Mouse (Mus musculus) intestine, embryonic 16.5 days (tissue): ENCODE measurements around the gene Nfasc. TPM values are rescaled to one million over a fixed set of nuclear protein-coding genes. Genes with fewer than 3 reads are reported as not detected.
A peak's percentile ranks its signal among the peaks of the same experiment; 100 is the strongest.

Experiments used
- ATAC-seq: fragments of 200-750 bp; cut with Nextera tagmentation; 2 replicates; pipeline ENCODE4 v1.8.0; 2017; ENCODE audit warnings: moderate TSS enrichment, moderate library complexity
- H3K27ac ChIP-seq: fragments of 300-500 bp; sonication (generic); 2 replicates; pipeline ENCODE4 v1.5.1; 2014; ENCODE audit warnings: mild to moderate bottlenecking, low read length
- H3K27me3 ChIP-seq: fragments of 300-500 bp; sonication (generic); replicated peaks from 2 replicates; pipeline ENCODE4 v1.6.1; 2014; ENCODE audit warnings: low read length, control low read depth, mixed read lengths; ENCODE audit not compliant: control insufficient read depth, insufficient read depth
- H3K36me3 ChIP-seq: fragments of 300-500 bp; sonication (generic); 2 replicates; pipeline ENCODE4 v1.6.1; 2014; ENCODE audit warnings: low read length, control low read depth; ENCODE audit not compliant: control insufficient read depth, insufficient read depth
- H3K4me1 ChIP-seq: fragments of 300-500 bp; sonication (generic); 2 replicates; pipeline ENCODE4 v1.6.1; 2014; ENCODE audit warnings: low read length, control low read depth, mixed read lengths; ENCODE audit not compliant: control insufficient read depth, insufficient read depth
- H3K4me2 ChIP-seq: fragments of 300-500 bp; sonication (generic); 2 replicates; pipeline ENCODE4 v1.6.1; 2014; ENCODE audit warnings: low read depth, low read length, control low read depth
- H3K4me3 ChIP-seq: fragments of 300-500 bp; sonication (generic); 2 replicates; pipeline ENCODE4 v1.5.1; 2014; ENCODE audit warnings: mild to moderate bottlenecking, low read length
- H3K9ac ChIP-seq: fragments of 300-500 bp; sonication (generic); 2 replicates; pipeline ENCODE4 v1.6.1; 2014; ENCODE audit warnings: low read depth, low read length
- H3K9me3 ChIP-seq: fragments of 300-500 bp; sonication (generic); 2 replicates; pipeline ENCODE4 v1.6.1; 2016; ENCODE audit warnings: low read length, control low read depth; ENCODE audit not compliant: control insufficient read depth
- WGBS: fragments of 180-500 bp; shearing (Covaris S2); extraction: QIAGEN DNeasy Blood & Tissue Kit; methylation state at CpG from one replicate; pipeline ENCODE4 v1.1.7; 2014; 5-methylcytosine and 5-hydroxymethylcytosine counted together
- polyA plus RNA-seq: library from polyadenylated mRNA; unstranded; fragments of >200 nt; fragmentation: Nextera tagmentation; extraction: Ambion mirVana; gene quantifications from 2 replicates; pipeline ENCODE4 v1.2.1, GENCODE M21; 2015

Gene Nfasc
- polyA plus RNA-seq, 1 experiment from 2014 or later, result 2.0 TPM

DNA sequence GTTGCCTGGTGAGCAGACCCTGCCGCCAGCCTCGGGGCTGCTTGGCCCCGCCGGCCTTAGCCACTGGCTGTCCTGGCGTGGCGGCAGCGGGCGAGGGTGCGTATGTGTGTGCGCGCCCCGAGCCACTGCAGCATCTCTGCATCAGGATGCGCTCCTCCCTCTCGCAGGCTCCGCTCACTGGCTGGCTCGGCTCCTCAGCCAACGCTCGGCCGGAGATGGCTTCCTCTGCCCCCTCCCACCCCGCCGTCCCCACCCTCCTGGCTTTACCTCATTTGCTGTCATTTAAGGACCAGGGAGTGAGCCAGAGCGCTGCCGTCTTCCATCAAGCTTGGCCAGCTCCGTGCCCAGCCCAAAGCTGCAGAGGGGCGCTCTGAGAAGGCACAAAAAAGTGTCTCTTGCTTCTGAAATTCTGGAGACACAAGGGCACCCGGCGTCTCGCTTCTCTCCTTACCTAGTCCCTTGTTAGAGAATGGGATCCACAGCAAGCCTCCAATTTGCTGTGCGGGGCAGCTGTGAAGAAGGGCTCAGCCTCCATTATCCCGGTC lies 198.8 kb downstream of the Nfasc start, which contains the start of gene Cntn2:
Gene Cntn2, minus strand, starts transcription at position 495 of the 545 bp plus-strand sequence.
- H3K9me3 ChIP-seq, result no peaks in the 10 kb centered on the region
- H3K4me3 ChIP-seq, result peak within 1 kb of the TSS; percentile 12; the same call in 1 of the 2 replicates
- no peak within 1 kb of the TSS for H3K27ac ChIP-seq
- peaks cover 14% of the 10 kb centered on the region for H3K4me1 ChIP-seq
- WGBS, result 3% methylated on average over 30 of the region's 30 CpGs
- peak within 1 kb of the TSS; percentile 38 for H3K4me2 ChIP-seq
- ATAC-seq, result no peak
- H3K36me3 ChIP-seq, result no peaks in the 10 kb centered on the region
- H3K27me3 ChIP-seq, result peaks cover 17% of the 10 kb centered on the region
- H3K9ac ChIP-seq, result no peak within 1 kb of the TSS

DNA sequence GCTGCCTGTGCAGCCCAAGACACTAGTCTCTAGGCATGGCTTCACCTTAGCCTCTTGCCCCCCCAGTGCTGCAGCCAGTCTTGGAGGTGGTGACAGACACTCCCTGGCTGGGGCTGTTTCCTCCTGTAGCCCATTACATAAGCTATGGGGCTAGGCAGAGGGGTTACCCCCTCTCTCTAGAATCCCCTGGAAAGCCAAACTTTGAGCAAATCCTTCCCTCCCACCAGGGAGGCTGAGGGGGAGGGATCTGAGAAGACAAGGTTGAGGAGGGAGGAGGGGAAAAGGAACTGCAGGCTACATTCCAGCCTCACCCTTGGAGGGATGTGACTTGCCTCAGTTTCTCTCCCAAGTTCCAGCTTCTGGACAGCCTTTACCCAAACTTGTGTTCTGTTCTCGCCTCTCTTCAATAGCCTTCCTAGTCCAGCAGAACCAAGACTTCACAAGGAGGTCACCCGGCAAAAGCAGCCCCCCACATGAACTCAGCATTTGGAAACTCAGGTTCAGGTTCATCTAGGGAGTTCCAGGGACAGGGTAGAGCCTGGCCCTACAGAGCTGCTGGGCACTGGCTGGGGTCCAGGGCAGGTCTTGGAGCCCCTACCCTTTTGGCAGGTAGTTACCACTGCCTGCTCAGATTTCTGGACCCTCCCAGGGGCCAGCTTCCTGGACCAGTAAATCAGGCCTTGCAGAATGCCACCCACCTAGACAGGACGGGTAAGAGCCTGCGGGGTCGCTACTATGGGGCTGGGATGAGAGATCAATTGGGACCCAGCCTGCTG lies 199.6 kb downstream of the Nfasc start:
- Histone ChIP-seq H3K4me1 (peaks cover 14% of the 10 kb centered on the region), H3K27me3 (peaks cover 17% of the 10 kb centered on the region), H3K36me3 (no peaks in the 10 kb centered on the region), H3K4me2 (peak overlapping the region; percentile 38; the same call in 1 of the 2 replicates), H3K27ac (no peak overlapping the region), H3K9me3 (no peaks in the 10 kb centered on the region), H3K4me3 (peak overlapping the region; percentile 12; the same call in 1 of the 2 replicates), H3K9ac (no peak overlapping the region)
- no peak for ATAC-seq
- WGBS, result 31% methylated on average over 5 of the region's 5 CpGs

DNA sequence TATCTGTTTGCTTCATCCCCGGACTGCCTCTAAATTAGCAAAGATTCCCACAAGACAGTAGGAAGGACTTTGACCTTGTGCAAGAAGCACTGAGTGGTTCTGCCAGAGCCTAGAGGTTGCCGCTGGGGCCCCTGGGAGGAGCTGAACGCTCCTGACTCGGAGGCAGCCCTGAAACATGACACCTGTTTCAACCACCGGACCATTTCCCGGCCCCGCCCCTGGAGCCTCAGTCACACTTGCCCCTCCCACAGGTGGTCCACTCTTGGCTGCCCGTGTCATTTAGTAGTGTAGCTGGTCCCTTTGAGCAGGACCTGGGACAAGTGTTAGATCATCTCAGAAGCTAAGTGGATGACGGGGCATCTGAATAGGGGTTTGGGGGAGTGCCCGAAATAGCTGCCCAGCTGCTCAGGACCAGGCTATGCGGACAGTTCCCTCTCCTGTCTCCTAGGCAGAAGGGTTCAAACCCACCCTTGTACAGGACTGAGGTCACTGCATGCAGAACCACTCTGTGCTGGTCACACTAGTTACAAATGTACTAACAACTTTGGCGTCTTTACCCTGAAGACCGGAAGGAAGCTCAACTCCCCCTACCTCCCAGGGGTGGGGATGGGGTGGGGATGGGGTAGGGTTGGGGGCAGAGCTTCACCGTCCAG lies 200.3 kb downstream of the Nfasc start:
- H3K4me1 ChIP-seq, result peaks cover 14% of the 10 kb centered on the region
- peak; percentile 94 for ATAC-seq
- H3K27ac ChIP-seq, result no peak overlapping the region
- H3K9me3 ChIP-seq, result no peaks in the 10 kb centered on the region
- no peak overlapping the region for H3K4me3 ChIP-seq
- 0 out of 2 replicates have a peak overlapping the region, but pooled peaks have one; percentile 7 for H3K4me2 ChIP-seq
- H3K9ac ChIP-seq, result no peak overlapping the region
- H3K27me3 ChIP-seq, result peaks cover 17% of the 10 kb centered on the region
- no peaks in the 10 kb centered on the region for H3K36me3 ChIP-seq
- WGBS, result 5% methylated on average over 14 of the region's 14 CpGs

DNA sequence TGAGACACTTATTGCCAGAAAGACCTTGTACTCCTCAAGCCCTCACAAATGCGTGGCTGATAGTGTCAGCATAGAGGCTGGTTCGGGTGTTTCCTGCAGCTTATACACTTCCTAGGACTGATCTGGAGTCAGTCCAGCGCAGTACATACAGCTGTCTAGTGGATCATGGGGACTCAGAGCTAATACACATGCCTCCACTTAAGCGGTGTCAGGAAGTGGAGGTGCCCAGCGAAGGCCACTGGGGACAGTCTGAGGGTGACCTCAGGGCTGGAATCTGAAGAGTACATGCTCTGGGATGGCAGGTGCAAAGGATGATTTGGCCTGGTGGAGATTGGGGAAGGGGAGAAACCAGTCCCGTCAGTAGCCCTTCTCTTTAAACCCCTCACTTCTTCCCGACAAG lies 200.9 kb downstream of the Nfasc start:
- no peaks in the 10 kb centered on the region for H3K9me3 ChIP-seq
- H3K27me3 ChIP-seq, result peaks cover 17% of the 10 kb centered on the region
- H3K4me3 ChIP-seq, result no peak overlapping the region
- ATAC-seq, result peak; percentile 56
- 44% methylated on average over 7 of the region's 7 CpGs for WGBS
- 0 out of 2 replicates have a peak overlapping the region, but pooled peaks have one; percentile 7 for H3K4me2 ChIP-seq
- no peaks in the 10 kb centered on the region for H3K36me3 ChIP-seq
- H3K4me1 ChIP-seq, result peaks cover 14% of the 10 kb centered on the region
- H3K27ac ChIP-seq, result no peak overlapping the region
- no peak overlapping the region for H3K9ac ChIP-seq

DNA sequence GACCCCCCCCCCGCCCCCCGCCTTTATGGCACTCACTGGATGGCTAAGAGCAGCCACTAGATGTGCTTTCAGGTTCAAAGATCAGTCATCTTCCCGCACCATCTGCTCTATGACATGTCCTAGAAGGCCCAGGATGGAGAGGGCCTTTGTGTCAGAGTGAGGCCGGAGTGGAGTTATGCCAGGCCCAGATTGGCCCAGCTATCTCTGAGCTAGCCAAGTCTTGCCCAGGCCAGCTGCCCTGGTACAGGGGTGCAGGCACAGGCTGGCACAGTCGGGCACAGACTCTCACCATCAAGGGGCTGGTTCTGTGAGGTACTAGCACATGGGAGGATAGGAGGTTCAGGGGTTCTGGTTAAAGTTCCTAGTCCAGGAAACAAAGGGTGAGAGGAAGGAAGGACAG lies 203.9 kb downstream of the Nfasc start:
- Histone ChIP-seq H3K4me1 (peaks cover 10% of the 10 kb centered on the region), H3K36me3 (no peaks in the 10 kb centered on the region), H3K9me3 (no peaks in the 10 kb centered on the region), H3K4me2 (no peak overlapping the region), H3K27me3 (peaks cover 7% of the 10 kb centered on the region), H3K27ac (no peak overlapping the region), H3K4me3 (no peak overlapping the region), H3K9ac (no peak overlapping the region)
- no peak for ATAC-seq
- 81% methylated on average over 5 of the region's 5 CpGs for WGBS

DNA sequence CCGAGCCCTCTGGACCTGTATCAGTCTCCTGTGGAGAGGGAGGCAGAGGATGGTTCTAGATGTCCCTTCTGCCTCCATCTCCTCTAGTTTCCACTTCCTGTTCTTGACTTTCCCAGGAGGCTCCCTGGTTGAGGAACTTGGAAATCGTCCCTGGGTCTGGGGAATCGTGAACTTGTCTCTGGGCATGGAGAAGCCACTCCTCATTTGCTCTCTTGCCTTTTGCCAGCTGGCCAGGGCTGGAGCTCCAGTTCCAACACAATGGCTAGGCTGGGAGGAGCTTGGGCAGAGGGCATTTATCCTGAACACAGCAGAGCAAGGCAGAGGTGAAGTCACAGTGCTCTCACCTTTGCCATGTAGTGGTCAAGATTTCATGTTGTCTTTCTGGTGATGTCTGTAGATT lies 205.2 kb downstream of the Nfasc start:
- Histone ChIP-seq H3K4me3 (no peak overlapping the region), H3K9ac (no peak overlapping the region), H3K4me1 (peaks cover 6% of the 10 kb centered on the region), H3K27ac (no peak overlapping the region), H3K4me2 (no peak overlapping the region), H3K27me3 (no peaks in the 10 kb centered on the region), H3K9me3 (no peaks in the 10 kb centered on the region), H3K36me3 (no peaks in the 10 kb centered on the region)
- no peak for ATAC-seq
- WGBS, result 78% methylated on average over 3 of the region's 3 CpGs

DNA sequence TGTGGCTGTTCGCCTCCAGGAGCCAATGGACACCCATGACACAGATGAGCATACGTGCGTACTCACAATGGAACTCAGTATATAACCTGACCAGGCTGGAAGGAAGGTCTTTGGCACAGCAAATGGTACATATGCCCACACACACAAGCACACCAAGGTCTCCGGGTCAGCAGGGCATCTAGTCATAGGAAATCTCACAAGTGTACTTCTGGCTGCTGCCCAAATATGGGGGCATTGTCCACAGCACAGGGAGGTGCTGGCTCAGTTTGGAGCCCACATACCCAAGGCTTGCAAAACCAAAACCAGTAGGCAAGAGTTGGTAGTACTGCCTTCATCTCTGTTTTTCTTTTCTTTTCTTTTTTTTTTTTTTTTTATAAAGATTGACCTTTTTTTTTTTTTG lies 206.1 kb downstream of the Nfasc start:
- no peaks in the 10 kb centered on the region for H3K27me3 ChIP-seq
- WGBS, result 89% methylated on average over 4 of the region's 4 CpGs
- H3K36me3 ChIP-seq, result no peaks in the 10 kb centered on the region
- H3K9ac ChIP-seq, result no peak overlapping the region
- no peaks in the 10 kb centered on the region for H3K9me3 ChIP-seq
- no peak overlapping the region for H3K4me2 ChIP-seq
- H3K4me3 ChIP-seq, result no peak overlapping the region
- peaks cover 7% of the 10 kb centered on the region for H3K4me1 ChIP-seq
- ATAC-seq, result no peak
- no peak overlapping the region for H3K27ac ChIP-seq

DNA sequence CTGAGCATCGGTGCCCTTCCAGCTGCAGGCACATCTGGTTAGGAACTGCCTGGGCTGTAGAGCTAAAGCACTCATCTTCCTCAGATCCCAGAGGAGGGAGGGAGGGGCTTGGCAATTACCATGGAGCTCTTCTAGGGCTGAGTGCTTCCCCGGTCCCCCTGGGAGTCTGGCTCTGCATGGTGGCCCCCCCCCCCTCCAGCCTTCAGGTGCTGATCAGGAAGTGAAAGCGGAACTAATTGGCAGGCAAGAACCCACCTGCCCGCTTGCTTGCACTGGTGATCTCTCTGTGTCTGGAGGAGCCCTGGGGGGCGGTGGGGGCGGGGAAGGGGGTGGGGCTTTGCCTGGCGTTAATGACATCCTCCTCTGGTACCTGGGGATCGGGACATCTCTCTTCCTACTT lies 207.8 kb downstream of the Nfasc start:
- 8% methylated on average over 8 of the region's 8 CpGs for WGBS
- H3K4me3 ChIP-seq, result no peak overlapping the region
- H3K9me3 ChIP-seq, result no peaks in the 10 kb centered on the region
- no peaks in the 10 kb centered on the region for H3K36me3 ChIP-seq
- no peaks in the 10 kb centered on the region for H3K27me3 ChIP-seq
- no peak overlapping the region for H3K27ac ChIP-seq
- no peak for ATAC-seq
- peaks cover 8% of the 10 kb centered on the region for H3K4me1 ChIP-seq
- H3K4me2 ChIP-seq, result no peak overlapping the region
- H3K9ac ChIP-seq, result no peak overlapping the region

DNA sequence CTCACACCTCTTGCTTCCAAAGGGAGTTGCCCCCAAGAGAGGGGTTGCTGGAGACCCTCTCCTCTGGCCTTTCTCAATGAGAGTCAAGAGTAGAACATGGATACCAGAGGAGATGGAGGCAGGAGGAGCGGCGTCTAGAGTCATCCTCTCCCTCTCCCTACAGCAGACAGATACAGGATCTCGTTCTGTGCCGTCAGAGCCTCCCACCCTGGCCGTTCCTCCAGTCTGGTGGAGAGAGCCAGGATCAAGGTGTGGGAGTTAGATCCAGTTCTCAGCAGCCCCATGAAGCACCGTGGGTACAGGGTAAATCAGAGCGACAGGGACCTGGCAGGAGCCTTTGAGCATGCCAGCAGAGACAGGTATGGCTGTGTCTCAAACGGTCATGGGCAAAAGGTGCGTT lies 209.1 kb downstream of the Nfasc start:
- Histone ChIP-seq H3K27me3 (no peaks in the 10 kb centered on the region), H3K4me2 (no peak overlapping the region), H3K4me1 (peaks cover 8% of the 10 kb centered on the region), H3K4me3 (no peak overlapping the region), H3K9ac (no peak overlapping the region), H3K36me3 (no peaks in the 10 kb centered on the region), H3K9me3 (no peaks in the 10 kb centered on the region), H3K27ac (no peak overlapping the region)
- no peak for ATAC-seq
- WGBS, result 64% methylated on average over 9 of the region's 9 CpGs
